Mouse (Mus musculus): ENCODE results near the gene Pald1.

DNA sequence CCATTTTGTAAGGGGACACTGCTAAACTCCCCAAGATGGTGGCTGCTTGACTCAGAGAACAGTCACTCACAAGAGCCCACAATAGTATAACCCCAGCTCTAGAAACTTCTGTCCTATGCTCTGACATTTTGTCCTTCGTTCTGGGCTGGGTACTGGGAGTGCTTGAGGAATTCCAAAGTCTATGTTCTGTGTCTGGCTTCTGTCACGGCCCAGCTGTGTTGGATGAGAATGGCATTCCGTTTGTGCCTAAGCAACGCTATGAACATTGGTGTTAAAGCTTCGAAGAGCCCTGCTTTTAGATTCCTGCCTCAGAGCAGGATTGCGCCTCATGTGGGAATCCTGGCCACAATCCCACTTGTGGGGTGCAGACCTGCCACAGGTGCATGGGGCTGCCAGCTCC lies 71.2 kb downstream of the Pald1 start:
- TF ChIP-seq CTCF (IDR thresholded peaks at IDR 0.05; ENCODE audit: extremely low read depth, insufficient read length, insufficient replicate concordance, low read depth, low read length) = no peak
- no peak for TF ChIP-seq POLR2A (IDR thresholded peaks at IDR 0.05; ENCODE audit: low read depth, low read length)
